Mouse (Mus musculus) right cerebral cortex, adult 18-20 months (tissue): ENCODE results near the gene Rcl1.

Source experiments
- DNase-seq: peaks from one replicate; pipeline ENCODE4 v3.0.0; 2022; ENCODE audit warnings: mixed read lengths

The Rcl1 gene

DNA sequence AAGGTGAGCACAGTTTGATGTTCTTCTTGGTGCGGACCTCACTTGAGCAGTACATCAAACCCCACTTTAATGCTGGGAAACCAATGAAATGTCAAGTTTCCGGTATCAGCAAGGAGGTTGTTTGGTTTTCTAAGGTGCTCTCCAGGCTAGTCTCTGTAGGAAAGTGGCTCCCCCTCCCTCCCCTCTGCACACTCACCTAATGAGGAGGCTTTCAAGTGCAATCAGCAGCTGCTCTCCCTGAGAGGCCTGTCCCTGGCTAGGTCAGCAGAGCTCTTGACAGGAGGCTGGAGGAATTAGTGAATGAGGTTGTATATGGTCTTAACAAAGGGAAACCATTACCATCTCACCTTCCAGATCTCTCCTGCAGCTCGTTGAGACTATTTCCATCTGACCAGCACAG lies 54.4 kb downstream of the Rcl1 start:
- DNase-seq: no peak

DNA sequence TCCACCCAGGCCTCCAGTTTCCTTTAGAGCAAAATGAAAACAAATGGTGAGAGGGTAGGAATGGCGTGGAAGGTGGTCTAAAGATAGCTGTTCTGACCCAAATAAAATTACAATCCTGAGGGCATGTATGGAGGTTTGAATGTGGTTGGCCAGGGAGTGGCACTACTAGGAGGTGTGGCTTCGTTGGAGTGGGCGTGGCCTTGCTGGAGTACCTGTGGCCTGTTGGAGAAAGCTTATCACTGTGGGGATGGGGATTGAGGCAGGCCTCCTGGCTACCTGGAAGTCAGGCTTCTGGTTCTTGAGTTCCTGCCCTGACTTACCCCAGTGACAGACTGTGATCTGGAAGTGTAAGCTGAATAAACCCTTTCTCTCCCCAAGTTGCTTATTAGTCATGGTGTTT lies 55.2 kb downstream of the Rcl1 start:
- DNase-seq: no peak

DNA sequence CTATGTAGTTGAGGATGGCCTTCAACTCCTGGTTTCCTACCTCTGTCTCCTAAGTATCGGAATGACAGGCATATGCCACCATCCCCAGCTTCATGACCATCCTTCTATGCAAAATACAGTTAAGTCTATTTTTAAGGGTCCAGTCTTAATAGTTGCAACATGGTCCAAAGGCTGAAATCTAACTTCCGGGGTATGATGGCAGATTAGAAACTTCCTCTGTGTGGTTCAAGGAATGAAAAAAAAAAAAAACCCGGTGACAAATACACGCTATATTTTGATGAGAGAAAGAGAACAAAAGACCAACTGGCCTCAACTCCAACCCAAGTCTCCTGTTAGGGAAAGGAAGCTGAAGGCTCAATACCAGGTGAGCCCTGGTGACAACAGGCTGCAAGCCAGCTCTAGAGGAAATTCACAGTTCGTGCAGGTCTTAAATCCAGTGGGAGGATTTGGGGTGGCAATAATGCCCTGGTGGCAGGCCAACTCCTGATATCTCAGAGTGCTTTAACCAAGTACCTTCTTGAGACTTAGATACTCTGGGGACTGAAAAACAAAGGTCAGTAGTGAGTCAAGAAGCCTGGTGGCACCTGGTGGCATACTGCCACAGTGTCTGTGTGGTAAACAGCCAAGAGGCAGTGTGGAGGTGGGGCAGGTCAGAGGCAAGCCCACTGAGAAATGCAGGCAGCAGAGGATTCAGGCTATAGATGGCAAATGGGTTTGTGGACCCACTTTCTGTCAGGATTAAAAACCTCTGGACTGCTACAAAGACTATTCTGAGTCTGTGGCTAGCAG lies 56.7 kb downstream of the Rcl1 start:
- DNase-seq: no peak

DNA sequence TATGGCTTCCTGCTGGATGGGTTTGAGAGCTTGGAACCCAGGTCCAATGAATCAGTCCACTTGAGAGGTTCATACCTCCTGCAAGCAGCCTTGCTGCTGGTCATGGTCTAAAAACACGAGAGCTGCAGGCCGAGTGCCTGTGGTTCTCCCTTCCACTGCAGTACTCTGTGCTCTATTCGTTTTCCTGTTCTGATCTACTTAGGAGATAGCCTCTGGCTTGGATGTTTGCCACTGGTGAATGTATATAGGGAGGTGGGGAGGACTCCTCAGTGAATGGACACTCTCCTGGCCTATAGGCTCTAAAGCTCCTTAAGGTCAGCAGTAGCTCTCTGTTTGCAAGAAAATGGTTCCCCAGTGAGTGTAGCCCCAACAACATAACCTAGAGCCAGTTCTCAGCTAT lies 57.3 kb downstream of the Rcl1 start:
- DNase-seq: no peak

DNA sequence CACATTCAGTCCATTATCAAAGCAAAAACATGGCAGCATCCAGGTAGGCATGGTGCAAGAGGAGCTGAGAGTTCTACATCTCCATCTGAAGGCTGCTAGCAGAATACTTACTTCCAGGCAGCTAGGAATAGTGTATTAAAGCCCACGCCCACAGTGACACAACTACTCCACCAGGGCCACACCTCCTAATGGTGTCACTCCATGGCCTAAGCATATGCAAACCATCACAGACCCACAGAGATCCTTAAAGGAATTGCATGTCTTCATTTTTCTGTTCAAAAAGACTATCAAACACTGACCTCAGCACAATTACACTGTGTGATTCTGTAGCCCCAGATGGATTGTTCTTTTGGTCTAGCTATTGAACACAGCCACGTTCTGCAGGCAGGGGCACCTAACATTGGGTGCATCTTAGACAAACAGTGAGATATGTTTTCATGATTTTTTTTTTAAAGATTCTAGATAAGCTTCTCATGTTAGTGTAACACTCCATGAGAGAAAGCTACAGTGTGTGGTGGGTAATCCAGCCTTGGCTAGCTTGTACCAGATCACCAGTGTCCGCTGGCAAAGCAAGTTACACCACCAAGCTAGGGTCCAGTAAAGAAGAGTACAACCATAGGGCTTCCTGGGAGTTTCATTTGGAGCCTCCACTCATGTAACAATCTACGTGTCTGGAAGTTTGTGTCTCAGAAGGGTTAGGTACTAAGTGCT lies 62.8 kb downstream of the Rcl1 start:
- no peak for DNase-seq

DNA sequence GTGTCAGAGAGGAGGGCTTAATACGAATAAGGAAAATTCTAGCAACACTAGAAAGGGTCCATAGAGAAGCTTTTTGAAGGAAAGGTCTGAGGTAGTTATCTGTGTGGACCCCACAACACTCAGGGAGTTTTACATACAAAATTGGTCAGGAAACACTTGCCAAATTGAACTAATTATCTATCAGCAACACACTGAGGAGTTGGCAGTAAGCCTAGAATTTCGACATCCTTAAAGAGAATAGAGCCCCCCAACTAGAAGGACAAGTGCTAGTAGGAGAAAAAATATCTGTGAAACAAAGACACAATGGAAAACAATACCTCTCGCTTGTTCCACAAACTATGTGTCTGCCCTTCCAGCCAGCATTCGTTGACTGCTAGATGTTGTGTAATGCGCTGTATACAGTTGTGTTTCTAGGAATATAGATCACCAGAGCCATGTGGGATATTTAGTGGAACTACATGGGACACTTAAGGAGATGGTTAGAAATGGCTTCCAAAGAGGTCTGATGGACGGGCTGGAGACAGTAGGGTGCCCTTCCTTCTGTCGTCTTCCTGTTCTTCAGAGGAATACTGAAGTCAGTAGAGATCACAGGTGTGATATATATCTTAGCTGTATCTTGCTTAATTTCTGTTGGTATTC lies 63.5 kb downstream of the Rcl1 start:
- no peak for DNase-seq

DNA sequence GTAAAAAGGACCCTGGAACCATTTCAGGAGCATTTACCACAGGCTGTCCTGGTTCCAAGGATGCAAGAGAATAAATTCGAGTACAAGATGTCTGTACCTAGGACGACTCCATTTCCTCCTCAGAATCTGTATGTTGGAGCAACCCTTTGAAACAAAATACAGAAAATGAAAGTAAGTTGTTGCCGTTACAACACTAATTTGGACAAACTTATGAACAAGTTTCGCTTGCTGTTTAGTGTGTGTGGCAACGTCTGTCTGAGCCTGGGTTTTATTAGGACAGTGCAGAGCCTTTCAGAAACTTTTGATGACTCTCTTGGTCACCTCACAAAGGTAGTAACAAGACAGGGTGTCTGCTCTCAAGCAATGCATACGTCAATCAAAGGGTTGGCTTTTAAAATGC lies 66.8 kb downstream of the Rcl1 start:
- no peak for DNase-seq

DNA sequence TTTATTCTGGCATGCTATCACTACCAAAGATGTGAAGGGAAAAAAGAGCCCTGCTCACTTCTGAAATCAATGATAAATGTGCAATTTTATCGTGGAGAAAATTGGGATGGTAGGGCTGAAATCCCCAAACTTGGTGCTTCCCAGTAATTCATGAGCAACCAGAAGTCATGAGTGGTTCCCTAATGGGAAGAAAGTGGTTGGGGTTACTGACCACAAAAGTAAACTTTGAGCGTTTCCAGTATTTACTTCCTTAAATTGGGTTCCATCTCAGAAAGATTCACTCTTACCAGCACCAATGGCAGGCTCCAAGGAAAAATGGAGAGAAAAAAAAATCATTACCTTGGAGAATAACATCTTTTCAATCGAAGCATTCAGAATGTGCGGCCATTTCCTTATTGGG lies 79.2 kb downstream of the Rcl1 start:
- DNase-seq: no peak

DNA sequence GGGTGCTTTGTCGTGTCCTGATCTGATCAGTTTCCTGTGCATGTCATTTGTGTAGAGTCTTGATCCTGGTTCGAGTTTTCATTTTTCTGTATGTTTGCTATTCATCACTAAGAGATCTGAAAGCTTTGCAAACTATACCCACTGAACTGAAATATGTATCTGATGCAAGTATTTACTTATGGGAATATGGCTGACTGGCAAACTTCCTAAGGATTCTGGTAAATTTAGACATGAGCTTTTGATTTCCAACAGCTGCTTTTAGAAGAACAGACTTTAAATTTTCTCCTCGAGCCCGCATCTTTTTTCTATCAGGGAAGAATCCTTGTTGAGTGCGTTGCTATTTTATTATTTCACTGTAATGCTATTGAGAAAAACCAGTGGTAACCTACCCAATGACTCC lies 81.0 kb downstream of the Rcl1 start:
- DNase-seq: no peak

DNA sequence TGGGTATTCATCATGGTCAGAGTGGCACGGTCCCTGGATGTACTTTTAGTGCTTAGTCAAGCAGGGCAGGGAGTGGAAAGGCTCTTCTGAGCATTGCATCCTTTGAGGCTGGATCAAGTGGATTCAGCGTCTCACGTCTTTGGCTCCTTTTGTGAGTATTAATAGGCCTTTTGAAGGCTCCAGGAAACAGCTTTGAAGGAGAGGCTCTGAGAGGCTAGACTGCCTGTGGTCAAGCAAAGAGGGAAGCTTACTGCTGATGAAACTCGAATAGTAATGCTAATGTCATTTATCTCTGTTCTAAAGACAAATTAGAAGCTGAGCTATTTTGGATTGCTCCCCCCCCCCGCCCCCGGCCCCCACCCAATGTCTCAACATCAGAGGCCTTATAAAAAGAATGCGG lies 83.9 kb downstream of the Rcl1 start:
- no peak for DNase-seq

DNA sequence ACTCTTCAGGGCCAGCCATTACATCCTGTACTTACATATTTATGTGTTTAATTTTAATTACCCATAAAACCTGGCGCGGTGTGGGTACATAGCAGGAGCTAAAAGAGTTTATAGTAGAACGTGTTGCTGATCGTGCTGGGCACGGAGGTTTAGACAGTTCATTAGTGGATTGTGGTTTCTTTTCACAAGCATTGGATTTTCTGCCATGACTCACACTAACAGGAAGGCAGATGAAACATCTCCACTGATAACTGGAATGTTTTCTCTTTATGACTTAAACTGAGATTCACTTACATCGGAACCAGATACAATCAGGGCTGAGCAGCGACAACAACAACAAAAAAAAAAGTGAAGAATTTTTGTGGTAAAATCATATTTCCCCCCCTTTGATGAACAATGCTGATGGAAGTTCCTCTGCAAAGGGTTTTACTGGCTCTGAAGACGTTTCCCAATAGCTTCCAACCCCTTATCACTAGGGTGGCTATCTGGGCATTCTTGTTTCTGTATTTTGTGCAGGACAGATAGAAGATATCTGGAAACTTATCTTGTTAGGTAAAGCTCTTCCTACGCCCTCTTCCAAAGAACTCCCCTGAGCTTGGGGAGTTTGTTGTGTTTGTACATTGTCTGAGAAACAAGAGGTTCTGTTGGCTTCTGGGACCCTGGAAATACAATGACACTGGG lies 84.5 kb downstream of the Rcl1 start:
- DNase-seq: peak; percentile 1

DNA sequence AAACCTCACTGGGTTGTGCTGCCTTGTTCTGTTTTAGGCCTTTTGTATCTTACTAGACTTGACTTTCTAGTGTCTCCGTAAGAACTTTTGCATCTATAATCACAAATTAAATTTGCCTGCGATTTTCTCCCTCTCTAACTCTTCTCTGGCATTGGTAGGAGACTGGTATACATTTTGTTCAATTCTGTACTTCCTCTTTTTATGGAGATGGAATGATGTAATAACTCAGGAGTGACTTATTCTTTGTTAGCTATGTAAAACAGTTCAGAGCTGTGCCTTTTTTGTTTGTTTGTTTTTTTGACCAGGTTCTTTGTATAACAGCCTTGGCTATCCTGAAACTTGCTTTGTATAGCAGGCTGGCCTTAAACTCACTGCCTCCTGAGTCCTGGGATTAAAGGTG lies 87.7 kb downstream of the Rcl1 start:
- no peak for DNase-seq
